Mouse (Mus musculus): ENCODE results near the gene Hand1.
"Not testable (repeated sequence)": the region's sequence is repeated elsewhere in the genome, so short reads cannot be mapped to it uniquely, and the experiment has no call there.

Hand1 gene

GRCm38 (mm10) chr11:57833296-57833977 lies 819 bp upstream of the Hand1 start:
- no peak for DNase-seq

DNA sequence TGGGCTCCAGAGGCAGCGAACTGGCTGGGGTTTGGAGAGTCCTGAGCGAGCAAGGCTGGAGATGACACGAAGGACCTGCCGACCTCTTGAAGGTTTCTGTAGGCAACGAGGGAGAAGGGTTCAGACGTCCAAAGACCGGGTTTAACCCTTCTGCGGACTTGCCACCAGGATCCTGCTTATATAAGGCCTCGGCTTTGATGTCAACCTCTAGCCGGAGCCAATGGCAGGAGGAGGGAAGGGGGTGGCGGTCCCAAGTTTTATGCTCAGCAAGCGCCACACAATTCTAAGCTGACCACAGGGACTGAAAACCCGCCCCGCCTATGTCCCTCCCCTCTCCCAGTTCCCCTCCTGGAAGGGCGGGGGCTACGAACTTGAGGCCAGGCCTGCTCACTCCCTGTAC lies 757 bp downstream of the Hand1 start:
- no peak for DNase-seq

- DNase-seq: no peak
Measured at GRCm38 (mm10) chr11:57831281-57831781, 1.3 kb downstream of the Hand1 start.

DNA sequence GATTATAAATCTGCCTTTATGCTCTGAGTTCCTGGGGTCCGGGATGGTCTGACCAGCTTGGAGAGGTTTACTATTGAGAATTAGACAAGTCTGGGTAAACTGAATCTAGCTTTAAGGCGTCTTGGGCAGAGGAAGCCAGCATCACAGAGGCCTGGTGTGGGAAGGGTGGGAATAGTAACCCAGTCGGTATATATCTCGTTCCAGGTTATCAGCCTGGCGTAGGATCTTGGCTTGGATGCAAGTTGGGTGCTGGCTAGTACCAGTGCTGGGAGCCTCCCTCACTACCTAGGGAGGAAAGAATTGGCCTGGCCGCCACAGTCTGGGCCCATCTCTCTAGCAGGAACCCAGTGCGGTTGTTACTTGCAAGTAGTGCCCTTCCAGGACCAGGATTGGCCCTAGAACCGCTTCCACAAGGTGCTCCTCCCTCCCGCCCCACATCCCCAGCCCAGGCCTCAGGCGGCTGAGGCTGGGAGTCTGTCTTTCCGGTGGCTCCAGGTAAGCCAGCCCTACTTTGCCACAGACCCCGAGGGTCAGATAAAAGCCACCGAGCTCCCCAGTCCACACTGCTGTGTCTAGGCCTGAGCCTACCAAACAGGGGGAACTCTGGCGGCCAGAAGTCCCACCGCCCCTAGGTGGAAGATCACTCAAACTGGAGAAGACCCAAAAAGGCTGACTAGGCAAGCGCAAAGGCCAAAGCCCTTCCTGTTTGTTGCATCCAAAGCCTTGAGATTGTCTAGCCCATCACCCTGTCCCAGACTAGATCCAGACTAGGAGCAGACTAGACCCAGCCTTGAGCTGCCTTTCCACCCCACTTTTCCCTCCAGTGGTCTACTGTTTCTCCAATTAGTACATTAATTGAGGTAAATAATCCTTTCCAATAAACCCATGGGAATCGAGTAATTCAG lies 2.5 kb downstream of the Hand1 start:
- DNase-seq: no peak

- no peak for DNase-seq
Measured at GRCm38 (mm10) chr11:57828955-57829870, 3.4 kb downstream of the Hand1 start.

DNA sequence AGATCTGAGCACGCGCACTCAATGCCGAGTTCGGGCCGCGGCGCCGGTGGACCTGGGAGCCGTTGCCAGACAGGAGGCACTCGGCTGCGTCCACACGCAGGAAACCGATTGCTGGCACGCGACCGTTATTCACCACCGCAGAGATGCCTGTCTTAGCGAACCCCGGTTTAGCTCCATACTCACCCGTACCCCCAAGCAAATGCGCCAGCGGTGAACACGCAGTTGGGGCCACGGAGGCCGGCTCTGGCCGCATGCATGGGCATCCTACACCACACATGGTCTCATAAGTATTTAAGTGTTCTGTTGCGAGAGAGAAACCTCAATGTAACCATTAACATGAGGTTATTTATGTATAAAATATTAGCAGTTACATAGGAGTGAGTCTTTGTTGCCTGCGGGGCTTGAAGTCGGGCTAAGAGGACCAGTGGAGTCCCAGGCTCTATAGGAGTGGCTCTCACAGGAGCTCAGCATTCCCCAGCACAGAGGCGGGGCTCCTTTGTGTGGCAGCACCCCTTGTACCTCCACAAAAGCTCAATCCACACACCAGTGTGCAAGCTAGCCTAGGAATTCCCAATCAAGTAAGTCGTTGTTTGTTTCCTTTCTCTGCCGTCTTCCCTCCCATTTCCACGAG lies 4.6 kb downstream of the Hand1 start:
- DNase-seq: no peak

- DNase-seq: no peak
Measured at GRCm38 (mm10) chr11:57827048-57827914, 5.3 kb downstream of the Hand1 start.

DNA sequence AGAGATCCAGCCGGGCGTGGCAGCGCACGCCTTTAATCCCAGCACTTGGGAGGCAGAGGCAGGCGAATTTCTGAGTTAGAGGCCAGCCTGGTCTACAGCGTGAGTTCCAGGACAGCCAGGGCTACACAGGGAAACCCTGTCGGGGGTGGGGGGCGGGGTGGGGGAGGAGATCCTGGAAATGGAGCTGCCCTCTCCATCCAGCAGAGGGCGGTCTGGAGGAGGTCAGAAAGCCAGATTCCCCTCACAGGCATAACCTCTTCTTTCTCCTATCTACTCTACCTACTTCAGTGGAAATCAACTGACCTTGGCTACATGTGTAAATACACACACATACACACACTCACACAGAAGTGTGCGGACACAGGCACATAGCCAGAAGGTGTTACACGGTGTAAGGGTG lies 7.4 kb downstream of the Hand1 start:
- not testable (repeated sequence) for DNase-seq

GRCm38 (mm10) chr11:57823714-57824113 lies 8.9 kb downstream of the Hand1 start:
- DNase-seq: no peak

DNA sequence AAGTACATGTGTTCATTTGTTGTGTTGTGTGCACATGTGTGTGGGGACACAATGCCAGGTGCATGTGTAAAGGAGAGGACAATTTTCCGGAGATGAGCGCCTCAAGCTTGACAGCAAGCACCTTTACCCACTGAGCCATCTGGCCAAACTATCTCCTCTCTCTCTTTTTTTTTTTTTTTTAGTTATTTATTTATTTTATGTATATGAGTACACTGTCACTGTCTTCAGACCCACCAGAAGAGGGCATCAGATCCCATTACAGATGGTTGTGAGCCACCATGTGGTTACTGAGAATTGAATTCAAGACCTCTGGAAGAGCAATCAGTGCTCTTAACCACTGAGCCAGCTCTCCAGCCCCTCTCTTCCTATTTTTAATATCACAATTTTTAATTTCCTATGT lies 9.5 kb downstream of the Hand1 start:
- not testable (repeated sequence) for DNase-seq

DNA sequence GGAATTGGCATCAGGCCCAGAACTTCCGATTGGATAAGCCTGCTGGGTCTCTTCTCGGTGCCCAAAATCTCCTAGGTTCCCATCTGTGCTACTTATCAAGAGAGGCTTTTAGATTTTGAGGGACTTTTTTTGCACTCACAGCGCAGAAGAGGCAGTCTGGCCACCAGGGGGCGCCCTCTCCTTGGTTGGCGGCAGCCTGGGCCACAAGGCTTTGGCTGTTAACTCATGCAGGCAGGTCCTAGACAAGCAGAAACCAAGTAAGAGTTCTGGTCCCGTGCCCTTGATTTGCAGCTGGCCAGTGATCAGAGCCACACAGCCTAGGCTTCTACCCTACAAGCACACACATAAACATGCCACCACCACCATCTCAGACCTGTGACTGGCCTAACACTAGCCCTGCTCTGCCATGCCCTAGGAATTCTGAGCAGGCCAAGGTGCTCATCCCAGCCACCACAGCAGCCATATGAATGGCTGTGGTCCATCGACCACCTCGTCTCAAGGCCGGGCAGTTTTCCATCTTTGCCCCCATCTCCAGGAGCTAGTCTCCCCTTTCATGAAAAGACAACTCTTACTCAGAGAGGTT lies 12.5 kb downstream of the Hand1 start:
- peak; percentile 28 for DNase-seq

DNA sequence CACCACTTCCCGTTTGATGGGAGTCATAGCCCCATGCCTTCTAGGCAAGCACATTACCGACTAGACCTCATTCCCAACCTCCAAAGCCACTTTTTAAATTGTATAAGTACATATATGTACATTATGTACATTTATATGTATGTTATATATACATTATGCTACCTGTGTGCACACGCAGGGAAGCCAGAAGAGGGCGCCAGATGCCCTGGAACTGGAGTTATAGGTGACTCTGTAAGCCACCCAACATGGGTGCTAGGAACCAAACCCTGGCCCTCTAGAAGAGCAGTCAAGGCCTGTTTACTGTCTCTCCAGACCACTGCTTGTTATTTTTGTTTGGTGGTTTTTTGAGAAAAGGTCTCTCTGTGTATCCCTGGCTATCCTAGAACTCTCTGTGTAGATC lies 14.4 kb downstream of the Hand1 start:
- no peak for DNase-seq

DNA sequence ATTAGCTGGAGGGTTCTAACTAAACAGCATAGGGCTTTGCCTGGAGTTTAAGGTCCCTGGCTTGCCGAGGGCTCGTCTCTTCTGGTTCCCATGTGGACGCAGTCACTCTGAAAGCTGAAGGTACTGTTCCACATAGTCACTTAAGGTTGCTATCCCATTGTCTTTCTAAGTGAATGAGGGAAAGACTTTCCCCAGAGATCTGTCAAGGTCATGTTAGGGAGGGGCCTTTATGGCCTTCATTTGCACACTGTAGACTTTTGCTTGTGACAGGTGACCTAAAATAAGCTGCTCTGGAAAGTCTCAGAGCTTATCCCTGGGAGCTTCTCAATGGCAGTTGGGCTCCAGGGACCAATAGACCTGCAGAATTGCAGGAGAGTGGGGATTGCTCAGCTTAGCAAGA lies 19.0 kb downstream of the Hand1 start:
- DNase-seq: no peak

DNA sequence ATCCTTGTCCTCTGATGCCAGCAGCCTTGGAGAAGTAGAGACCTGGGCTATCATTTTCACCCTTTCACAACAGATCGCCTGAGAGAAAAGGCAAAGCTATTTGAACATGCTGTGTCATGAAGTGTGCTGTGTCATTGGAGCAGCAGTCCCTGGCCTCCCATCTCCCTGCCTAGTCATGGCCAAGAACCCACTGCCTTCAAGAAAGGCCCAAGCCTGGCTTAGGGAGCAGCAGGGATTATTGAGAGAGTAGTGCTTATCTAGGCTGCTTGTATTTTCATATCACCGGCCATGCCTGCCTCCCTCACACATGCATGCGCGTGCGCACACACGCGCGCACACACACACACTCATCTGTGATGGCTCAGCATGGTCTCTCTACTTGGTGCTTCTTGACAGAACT lies 20.4 kb downstream of the Hand1 start:
- DNase-seq: no peak

- DNase-seq: no peak
Measured at GRCm38 (mm10) chr11:57811006-57811405, 21.6 kb downstream of the Hand1 start.

GRCm38 (mm10) chr11:57809732-57810098 lies 22.9 kb downstream of the Hand1 start:
- no peak for DNase-seq

DNA sequence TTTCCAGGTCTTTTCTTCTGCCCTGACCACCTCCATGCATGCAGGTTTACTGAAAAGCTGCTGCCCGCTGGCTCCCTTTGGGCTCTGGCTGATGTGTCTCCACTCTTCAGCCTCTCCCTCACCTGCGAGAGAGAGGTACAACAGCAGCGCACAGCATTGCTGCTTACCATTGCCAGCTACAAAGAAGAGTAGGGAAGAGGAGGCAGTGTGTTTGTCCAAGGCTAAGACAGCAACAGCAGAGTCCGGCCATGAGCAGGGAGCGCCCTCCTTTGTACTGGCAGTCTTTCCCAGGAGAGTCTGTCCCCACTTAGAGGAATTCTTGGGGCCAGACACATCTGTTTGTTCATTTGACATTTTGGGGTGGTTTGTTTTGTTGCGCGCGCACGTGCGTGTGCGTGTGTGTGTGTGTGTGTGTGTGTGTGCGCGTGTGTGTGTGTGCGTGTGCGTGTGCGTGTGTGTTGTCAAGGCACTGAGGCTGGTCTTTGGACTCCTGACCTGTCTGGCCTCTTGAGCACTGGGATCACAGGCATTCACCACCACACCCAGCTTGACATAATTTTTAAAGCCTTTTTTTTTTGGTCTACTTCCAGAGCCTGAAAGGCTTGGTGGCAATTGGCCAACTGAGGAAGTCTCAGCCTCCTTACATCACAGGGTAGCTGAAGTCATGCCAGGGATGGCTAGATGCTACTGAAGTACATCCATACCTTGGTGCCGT lies 23.4 kb downstream of the Hand1 start:
- DNase-seq: no peak

GRCm38 (mm10) chr11:57805047-57805446 lies 27.6 kb downstream of the Hand1 start:
- DNase-seq: no peak

GRCm38 (mm10) chr11:57802511-57802870 lies 30.1 kb downstream of the Hand1 start:
- DNase-seq: peak; percentile 23

GRCm38 (mm10) chr11:57801766-57802510 lies 30.7 kb downstream of the Hand1 start:
- peak; percentile 42 for DNase-seq
